Mouse (Mus musculus) ES-E14 (cell line): Measurements from ENCODE around the gene Ezr. TPM values are rescaled to one million over a fixed set of nuclear protein-coding genes. Genes with fewer than 3 reads are reported as not detected.

Experiments used
- DNase-seq: peaks from one replicate; pipeline ENCODE4 v3.0.0-alpha.2; 2013; ENCODE audit warnings: low read depth, low spot score
- H3K27ac ChIP-seq: 2 replicates; pipeline ENCODE4 v1.5.1; 2012; ENCODE audit warnings: low read depth, mild to moderate bottlenecking, low read length, moderate library complexity, mixed read lengths; ENCODE audit not compliant: poor library complexity, insufficient read depth, severe bottlenecking
- H3K36me3 ChIP-seq: 2 replicates; pipeline ENCODE4 v1.6.1; 2012; ENCODE audit warnings: mild to moderate bottlenecking, low read length, moderate library complexity, mixed read lengths; ENCODE audit not compliant: control insufficient read depth, poor library complexity, insufficient read depth, severe bottlenecking
- H3K4me1 ChIP-seq, 2 experiments: fragments of 150-350 bp in 1 of 2; sonication (generic) in 1 of 2; 2 replicates each; pipeline ENCODE4 v1.6.1; 2012; ENCODE audit warnings: low read length in 2 of 2, mild to moderate bottlenecking in 1 of 2, mixed read lengths in 1 of 2; ENCODE audit not compliant: control insufficient read depth in 2 of 2, insufficient read depth in 2 of 2, poor library complexity in 1 of 2
- H3K4me3 ChIP-seq, 2 experiments: fragments of 150-350 bp in 1 of 2; sonication (generic) in 1 of 2; 2 replicates each; pipeline ENCODE4 v1.5.1; 2012; ENCODE audit warnings: low read length in 2 of 2, low read depth in 1 of 2, mild to moderate bottlenecking in 1 of 2, mixed read lengths in 1 of 2; ENCODE audit not compliant: insufficient read depth in 1 of 2, poor library complexity in 1 of 2, severe bottlenecking in 1 of 2
- H3K9ac ChIP-seq: 2 replicates; pipeline ENCODE4 v1.6.1; 2012; ENCODE audit warnings: low read depth, mild to moderate bottlenecking, low read length, mixed read lengths; ENCODE audit not compliant: poor library complexity, insufficient read depth, severe bottlenecking
- H3K9me3 ChIP-seq: fragments of 150-350 bp; sonication (generic); 2 replicates; pipeline ENCODE4 v1.6.1; 2012; ENCODE audit warnings: low read depth, mild to moderate bottlenecking, low read length; ENCODE audit not compliant: control insufficient read depth, insufficient read depth
- CHD2 ChIP-seq: IDR thresholded peaks from 2 replicates; pipeline ENCODE4 v1.6.1; 2014; ENCODE audit warnings: mild to moderate bottlenecking, low read depth, low read length, inconsistent platforms
- HCFC1 ChIP-seq: IDR thresholded peaks from 2 replicates; pipeline ENCODE4 v1.6.1; 2012; ENCODE audit warnings: low read length, inconsistent platforms, borderline replicate concordance; ENCODE audit not compliant: insufficient read depth
- MAFK ChIP-seq: IDR thresholded peaks from 2 replicates; pipeline ENCODE4 v1.6.1; 2014; ENCODE audit warnings: mild to moderate bottlenecking, low read depth, low read length, inconsistent platforms; ENCODE audit not compliant: insufficient read depth
- ZC3H11A ChIP-seq: IDR thresholded peaks from 2 replicates; pipeline ENCODE4 v1.6.1; 2012; ENCODE audit warnings: low read depth, mild to moderate bottlenecking, inconsistent platforms, low read length, borderline replicate concordance
- ZNF384 ChIP-seq: IDR thresholded peaks from 2 replicates; pipeline ENCODE4 v1.6.1; 2012; ENCODE audit warnings: low read depth, low read length, inconsistent platforms
- in situ Hi-C, 2 experiments: fragments of 600-800 bp; cut with MboI; formaldehyde crosslinking; loops; one replicate each; pipeline ENCODE4 v1.15.1; 2025; ENCODE audit warnings: low sequenced_read_pairs in 2 of 2, inconsistent platforms in 1 of 2; ENCODE audit not compliant: unreplicated experiment in 2 of 2
- total RNA-seq: library from RNA; depleted of rRNA; stranded (reverse); fragments of 300-350 nt; gene quantifications from 2 replicates; pipeline ENCODE4 v1.2.3, GENCODE M21; 2012

Ezr gene
- total RNA-seq, 1 experiment = 131 TPM

DNA sequence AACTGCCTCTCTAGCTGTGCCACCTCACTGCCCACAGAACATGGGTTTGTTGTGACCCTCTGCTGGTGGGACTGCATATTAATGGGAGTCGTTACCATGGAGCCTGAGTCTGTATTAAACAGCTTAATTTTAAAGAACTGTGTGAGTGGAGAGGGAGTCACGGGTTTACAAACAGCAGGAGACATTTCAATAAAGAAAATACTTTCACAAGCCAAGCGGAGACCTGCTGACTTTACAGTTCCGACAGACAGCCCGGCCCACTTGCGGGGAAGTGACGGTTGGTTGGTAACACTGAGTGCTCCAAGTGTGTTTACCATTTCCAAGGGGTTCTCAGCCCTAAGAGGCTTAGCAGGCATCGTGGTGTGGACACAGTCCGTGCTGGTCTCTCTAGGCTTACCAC is 36.6 kb downstream of the Ezr start:
- no peak overlapping the region for H3K4me3 ChIP-seq
- no peak overlapping the region for H3K9ac ChIP-seq
- H3K4me1 ChIP-seq = no peaks in the 10 kb centered on the region
- peaks cover 60% of the 10 kb centered on the region for H3K9me3 ChIP-seq
- no peak for DNase-seq
- H3K27ac ChIP-seq = no peak overlapping the region
- peaks cover 98% of the 10 kb centered on the region for H3K36me3 ChIP-seq
- TF ChIP-seq ZNF384 (no peak), MAFK (no peak), ZC3H11A (no peak), HCFC1 (no peak), CHD2 (no peak)
- in situ Hi-C loops = no loop called here

DNA sequence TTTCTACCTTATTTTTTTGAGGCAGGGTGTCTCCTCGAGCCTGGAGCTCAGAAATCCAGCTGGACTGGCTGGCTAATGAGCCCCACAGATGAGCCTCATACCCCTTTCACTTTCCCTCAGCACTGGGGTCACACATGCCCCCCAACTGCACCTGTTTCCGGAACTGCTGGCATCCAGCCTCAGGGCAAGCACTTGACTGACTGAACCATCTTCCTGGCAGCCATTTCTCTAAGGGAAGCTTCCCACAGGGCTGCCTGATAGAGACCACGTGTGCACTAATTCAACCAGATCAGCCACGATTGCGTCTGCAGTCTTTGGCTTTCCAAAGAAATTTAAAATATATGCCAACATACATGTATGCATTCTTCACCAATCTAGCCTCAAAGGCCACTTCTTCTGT is 37.1 kb downstream of the Ezr start:
- H3K4me1 ChIP-seq = no peaks in the 10 kb centered on the region
- H3K36me3 ChIP-seq = peaks cover 98% of the 10 kb centered on the region
- no peak overlapping the region for H3K4me3 ChIP-seq
- H3K27ac ChIP-seq = no peak overlapping the region
- in situ Hi-C loops = no loop called here
- H3K9me3 ChIP-seq = peaks cover 60% of the 10 kb centered on the region
- no peak for TF ChIP-seq ZNF384
- no peak for TF ChIP-seq ZC3H11A
- TF ChIP-seq CHD2 = no peak
- no peak for TF ChIP-seq HCFC1
- no peak overlapping the region for H3K9ac ChIP-seq
- no peak for DNase-seq

DNA sequence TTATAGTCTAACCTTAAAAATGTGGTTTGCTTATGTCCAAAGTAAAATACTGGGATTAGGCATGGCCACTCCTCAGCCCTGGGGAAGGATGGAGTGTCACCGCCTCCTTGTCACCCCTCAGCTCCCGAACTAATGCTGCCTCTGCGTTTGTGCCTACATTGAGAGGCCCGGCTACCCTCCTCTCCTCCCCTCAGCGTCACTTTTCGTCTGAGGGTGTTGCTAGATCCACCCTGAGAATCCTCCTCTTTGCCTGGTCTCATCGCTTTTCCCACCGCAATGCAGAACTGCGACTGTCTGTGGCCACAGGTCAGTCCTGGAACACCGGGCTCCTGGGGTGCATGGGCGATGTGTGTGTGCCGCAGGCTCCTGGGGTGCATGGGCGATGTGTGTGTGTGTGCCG is 37.7 kb downstream of the Ezr start:
- Histone ChIP-seq H3K36me3 (peaks cover 99% of the 10 kb centered on the region), H3K4me3 (no peak overlapping the region; a peak in 1 of 4 replicates), H3K27ac (no peak overlapping the region; the same call in 1 of the 2 replicates), H3K9ac (no peak overlapping the region), H3K9me3 (peaks cover 64% of the 10 kb centered on the region), H3K4me1 (no peaks in the 10 kb centered on the region)
- TF ChIP-seq CHD2 = no peak
- no peak for TF ChIP-seq HCFC1
- no peak for TF ChIP-seq ZNF384
- TF ChIP-seq MAFK = no peak
- TF ChIP-seq ZC3H11A = no peak
- in situ Hi-C loops = no loop called here
- DNase-seq = no peak

DNA sequence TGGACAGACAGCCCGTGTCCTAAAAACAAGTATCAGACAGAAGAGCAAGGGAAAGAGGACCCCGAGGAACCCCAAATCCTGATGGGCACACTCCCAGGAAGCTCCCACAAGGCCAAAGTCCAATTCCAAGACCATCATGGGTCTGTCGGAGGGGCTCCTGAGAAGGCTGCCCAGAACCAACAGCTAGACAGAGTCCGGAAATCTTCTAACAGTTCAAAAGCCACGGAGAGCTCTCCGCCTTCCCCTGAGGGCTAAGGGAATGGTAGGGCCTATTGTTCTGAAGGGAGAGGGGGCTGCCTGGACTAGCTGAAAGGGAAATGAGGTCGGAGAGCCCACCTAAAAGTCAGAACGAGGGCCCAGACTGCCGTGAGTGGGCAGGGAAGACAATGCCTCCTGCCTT is 38.2 kb downstream of the Ezr start:
- Histone ChIP-seq H3K9ac (no peak overlapping the region), H3K27ac (no peak overlapping the region), H3K9me3 (peaks cover 64% of the 10 kb centered on the region), H3K36me3 (peaks cover 100% of the 10 kb centered on the region), H3K4me3 (no peak overlapping the region; a peak in 1 of 4 replicates), H3K4me1 (no peaks in the 10 kb centered on the region)
- in situ Hi-C loops = no loop called here
- no peak for DNase-seq
- TF ChIP-seq ZC3H11A (no peak), ZNF384 (no peak), HCFC1 (no peak), CHD2 (no peak), MAFK (no peak)

DNA sequence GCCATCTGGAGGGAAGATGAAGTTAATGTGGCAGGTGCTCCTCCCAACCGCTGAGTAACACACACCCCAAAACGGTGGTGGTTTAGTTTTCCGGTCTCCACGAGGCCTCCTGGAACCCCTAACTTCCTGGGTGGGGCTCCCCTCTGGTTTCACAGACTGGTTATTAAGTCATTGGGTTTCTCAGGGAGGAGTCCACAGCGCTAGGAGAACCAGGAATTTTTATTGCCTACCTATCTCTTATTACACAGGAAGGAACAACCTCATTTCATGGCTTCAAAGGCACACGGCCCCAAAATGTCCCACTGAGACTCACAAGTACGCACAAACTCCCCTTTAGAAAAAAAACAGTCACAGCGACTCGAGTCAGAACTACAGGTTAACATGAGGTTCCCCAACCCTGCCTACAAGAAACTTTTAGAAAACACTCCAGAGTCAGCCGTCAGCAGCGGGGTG is 38.8 kb downstream of the Ezr start:
- in situ Hi-C loops = no loop called here
- H3K27ac ChIP-seq = no peak overlapping the region
- TF ChIP-seq CHD2 (no peak), ZC3H11A (no peak), ZNF384 (no peak), MAFK (no peak), HCFC1 (no peak)

More for the DNA sequence above, 38.8 kb downstream of the Ezr start:
- Histone ChIP-seq H3K4me1 (no peaks in the 10 kb centered on the region), H3K4me3 (no peak overlapping the region), H3K36me3 (peaks cover 100% of the 10 kb centered on the region), H3K9me3 (peaks cover 64% of the 10 kb centered on the region), H3K9ac (no peak overlapping the region)
- DNase-seq = no peak
